Mouse (Mus musculus) liver, embryonic 11.5 days (tissue): ENCODE measurements around the gene Epm2aip1. TPM values are rescaled to one million over a fixed set of nuclear protein-coding genes. Genes with fewer than 3 reads are reported as not detected.

Experiments
- ATAC-seq: fragments of 200-750 bp; cut with Nextera tagmentation; replicated peaks from 2 replicates; pipeline ENCODE4 v1.8.0; 2017; ENCODE audit warnings: moderate number of reproducible peaks, mild to moderate bottlenecking, moderate TSS enrichment, moderate library complexity; ENCODE audit not compliant: low FRiP score
- DNase-seq: peaks from one replicate; pipeline ENCODE4 v3.0.0-alpha.2; 2017; ENCODE audit warnings: low spot score
- H3K27ac ChIP-seq: fragments of 300-500 bp; sonication (generic); 2 replicates; pipeline ENCODE4 v1.5.1; 2014; ENCODE audit warnings: mild to moderate bottlenecking, low read depth, low read length, control low read depth
- H3K27me3 ChIP-seq: fragments of 300-500 bp; sonication (generic); replicated peaks from 2 replicates; pipeline ENCODE4 v1.6.1; 2014; ENCODE audit warnings: low read length, mixed read lengths; ENCODE audit not compliant: control insufficient read depth, insufficient read depth
- H3K36me3 ChIP-seq: fragments of 300-500 bp; sonication (generic); 2 replicates; pipeline ENCODE4 v1.6.1; 2014; ENCODE audit warnings: mild to moderate bottlenecking, low read length, moderate library complexity, mixed read lengths; ENCODE audit not compliant: control insufficient read depth, insufficient read depth
- H3K4me1 ChIP-seq: fragments of 300-500 bp; sonication (generic); replicated peaks from 2 replicates; pipeline ENCODE4 v1.6.1; 2014; ENCODE audit warnings: low read length, mixed read lengths; ENCODE audit not compliant: control insufficient read depth, insufficient read depth
- H3K4me2 ChIP-seq: fragments of 300-500 bp; sonication (generic); 2 replicates; pipeline ENCODE4 v1.6.1; 2014; ENCODE audit warnings: mild to moderate bottlenecking, control low read depth, moderate library complexity
- H3K4me3 ChIP-seq: fragments of 300-500 bp; sonication (generic); 2 replicates; pipeline ENCODE4 v1.5.1; 2014; ENCODE audit warnings: low read depth, low read length, control low read depth
- H3K9ac ChIP-seq: fragments of 300-500 bp; sonication (generic); 2 replicates; pipeline ENCODE4 v1.6.1; 2014; ENCODE audit warnings: low read depth, low read length, control low read depth
- H3K9me3 ChIP-seq: fragments of 300-500 bp; sonication (generic); 2 replicates; pipeline ENCODE4 v1.6.1; 2016; ENCODE audit warnings: low read length, inconsistent platforms, mixed read lengths; ENCODE audit not compliant: control insufficient read depth
- WGBS: fragments of 180-500 bp; shearing (Covaris S2); extraction: QIAGEN DNeasy Blood & Tissue Kit; methylation state at CpG from one replicate; pipeline ENCODE4 v1.1.7; 2014; 5-methylcytosine and 5-hydroxymethylcytosine counted together
- polyA plus RNA-seq: library from polyadenylated mRNA; unstranded; fragments of >200 nt; fragmentation: Nextera tagmentation; extraction: Ambion mirVana; gene quantifications from 2 replicates; pipeline ENCODE4 v1.2.1, GENCODE M21; 2014

Epm2aip1 gene
- polyA plus RNA-seq, 1 experiment from 2014 or later, result 21.7 TPM

DNA sequence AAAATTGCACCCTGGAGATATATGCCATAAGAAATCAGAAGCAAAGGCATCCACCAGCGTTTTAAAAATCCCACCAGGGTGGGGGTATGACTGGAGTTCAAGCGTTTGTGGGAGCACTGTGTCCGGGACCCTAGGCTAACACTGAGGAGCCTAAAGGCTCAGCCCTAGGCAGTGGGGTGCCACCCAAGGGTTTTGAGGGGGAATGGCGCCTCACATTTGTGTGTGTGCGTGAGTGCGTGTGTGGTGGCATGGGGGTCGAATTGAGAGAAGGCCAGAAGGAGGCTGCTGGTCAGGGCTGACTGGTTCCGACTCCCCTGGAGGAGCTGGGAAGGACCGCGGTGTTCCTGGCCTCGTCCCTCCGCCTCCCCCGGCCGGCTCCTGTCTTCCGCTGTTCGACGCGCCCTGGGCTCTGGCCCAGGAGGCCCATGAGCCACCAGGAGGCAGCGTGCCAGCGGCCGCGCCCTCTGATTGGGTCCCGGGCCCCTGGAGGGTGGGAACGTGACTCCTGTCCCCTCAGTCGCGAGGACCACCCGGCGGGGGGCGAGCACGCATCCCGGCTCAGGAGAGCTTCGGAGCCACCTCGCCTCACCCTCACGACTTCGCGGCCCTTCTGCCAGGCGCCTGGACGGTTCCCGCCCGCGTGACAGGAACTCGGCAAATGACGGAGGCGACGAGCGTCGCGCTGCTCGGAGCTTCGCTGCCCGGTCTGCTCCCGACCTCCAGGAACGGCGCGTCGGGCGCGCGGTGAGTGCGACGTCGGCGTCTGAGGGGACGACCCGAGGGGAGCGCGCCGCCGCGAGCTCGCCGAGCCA lies 39.5 kb downstream of the Epm2aip1 start, which contains the start of gene Trank1:
Trank1 (plus strand) TSS at position 709 of the 812 bp plus-strand sequence.
- 0 out of 2 replicates have a peak within 1 kb of the TSS, but pooled peaks have one; percentile 30 for H3K9ac ChIP-seq
- H3K4me3 ChIP-seq, result peak within 1 kb of the TSS; percentile 49
- H3K27me3 ChIP-seq, result peaks cover 60% of the 10 kb centered on the region
- no peak within 1 kb of the TSS for H3K27ac ChIP-seq
- DNase-seq, result peak; percentile 34
- H3K4me2 ChIP-seq, result peak within 1 kb of the TSS; percentile 68
- H3K36me3 ChIP-seq, result no peaks in the 10 kb centered on the region
- H3K4me1 ChIP-seq, result peaks cover 10% of the 10 kb centered on the region; the same call in 1 of the 2 replicates
- 13% methylated on average over 66 of the region's 72 CpGs for WGBS
- no peaks in the 10 kb centered on the region for H3K9me3 ChIP-seq
- ATAC-seq, result no peak

GRCm38 (mm10) chr9:111311843-111312441 lies 40.2 kb downstream of the Epm2aip1 start:
- peak overlapping the region; percentile 49 for H3K4me3 ChIP-seq
- no peaks in the 10 kb centered on the region for H3K36me3 ChIP-seq
- ATAC-seq (no peak), DNase-seq (no peak)
- H3K9ac ChIP-seq, result 0 out of 2 replicates have a peak overlapping the region, but pooled peaks have one; percentile 30
- H3K27me3 ChIP-seq, result peaks cover 60% of the 10 kb centered on the region
- peaks cover 10% of the 10 kb centered on the region; the same call in 1 of the 2 replicates for H3K4me1 ChIP-seq
- peak overlapping the region; percentile 68 for H3K4me2 ChIP-seq
- 4% methylated on average over 90 of the region's 98 CpGs for WGBS
- no peak overlapping the region for H3K27ac ChIP-seq
- H3K9me3 ChIP-seq, result no peaks in the 10 kb centered on the region

GRCm38 (mm10) chr9:111312442-111313141 lies 40.9 kb downstream of the Epm2aip1 start:
- DNase-seq (peak; percentile 41), ATAC-seq (no peak; the same call in 1 of the 2 replicates)
- WGBS, result 2% methylated on average over 42 of the region's 59 CpGs
- peak overlapping the region; percentile 68 for H3K4me2 ChIP-seq
- H3K4me3 ChIP-seq, result peak overlapping the region; percentile 49
- no peak overlapping the region for H3K9ac ChIP-seq
- H3K4me1 ChIP-seq, result peaks cover 10% of the 10 kb centered on the region; the same call in 1 of the 2 replicates
- no peak overlapping the region for H3K27ac ChIP-seq
- no peaks in the 10 kb centered on the region for H3K9me3 ChIP-seq
- peaks cover 60% of the 10 kb centered on the region for H3K27me3 ChIP-seq
- no peaks in the 10 kb centered on the region for H3K36me3 ChIP-seq

DNA sequence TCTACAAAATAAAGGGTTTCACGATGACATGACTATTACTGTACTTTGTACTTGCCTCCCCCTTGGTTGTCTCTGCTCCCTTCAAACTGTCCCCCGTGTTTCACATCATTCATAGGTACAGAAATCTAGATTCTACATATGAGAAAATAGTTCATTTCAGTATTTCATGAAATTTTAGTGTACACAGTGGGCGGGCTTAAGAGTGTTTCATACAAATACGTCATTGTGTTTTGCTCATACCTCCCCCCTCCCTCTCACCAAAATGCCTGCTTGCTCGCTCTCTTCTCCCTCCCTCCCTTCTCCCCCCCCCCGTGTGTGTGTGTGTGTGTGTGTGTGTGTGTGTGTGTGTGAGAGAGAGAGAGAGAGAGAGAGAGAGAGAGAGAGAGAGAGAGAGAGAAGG lies 41.6 kb downstream of the Epm2aip1 start:
- Histone ChIP-seq H3K4me1 (peaks cover 10% of the 10 kb centered on the region; the same call in 1 of the 2 replicates), H3K36me3 (no peaks in the 10 kb centered on the region), H3K9me3 (no peaks in the 10 kb centered on the region), H3K27ac (no peak overlapping the region), H3K9ac (no peak overlapping the region), H3K4me2 (no peak overlapping the region), H3K4me3 (no peak overlapping the region), H3K27me3 (peaks cover 60% of the 10 kb centered on the region)
- ATAC-seq (no peak), DNase-seq (no peak)
- WGBS, result 22% methylated on average over 6 of the region's 6 CpGs

DNA sequence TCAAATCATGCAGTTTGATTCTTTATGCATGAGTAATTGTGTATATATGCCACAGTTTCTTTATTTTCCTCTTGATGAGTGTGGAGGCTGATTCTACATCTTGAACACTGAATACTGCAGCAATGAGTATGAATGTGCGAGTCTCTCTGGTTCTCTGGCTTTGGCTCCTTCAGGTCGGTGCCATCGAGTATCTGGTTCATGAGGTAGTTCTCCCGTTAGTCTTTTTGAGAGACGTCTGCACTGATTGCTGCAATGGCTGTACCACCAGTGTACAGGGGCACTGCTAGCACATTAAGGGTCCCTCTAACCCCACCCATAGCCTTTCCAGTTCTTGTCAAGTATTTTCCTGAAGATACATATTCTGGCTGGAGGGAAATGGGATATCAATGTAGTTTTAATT lies 42.1 kb downstream of the Epm2aip1 start:
- Histone ChIP-seq H3K4me3 (no peak overlapping the region), H3K36me3 (no peaks in the 10 kb centered on the region), H3K4me1 (peaks cover 10% of the 10 kb centered on the region; the same call in 1 of the 2 replicates), H3K27me3 (peaks cover 58% of the 10 kb centered on the region), H3K9me3 (no peaks in the 10 kb centered on the region), H3K4me2 (no peak overlapping the region), H3K9ac (no peak overlapping the region), H3K27ac (no peak overlapping the region)
- DNase-seq (no peak), ATAC-seq (no peak)
- WGBS, result 24% methylated on average over 5 of the region's 5 CpGs

DNA sequence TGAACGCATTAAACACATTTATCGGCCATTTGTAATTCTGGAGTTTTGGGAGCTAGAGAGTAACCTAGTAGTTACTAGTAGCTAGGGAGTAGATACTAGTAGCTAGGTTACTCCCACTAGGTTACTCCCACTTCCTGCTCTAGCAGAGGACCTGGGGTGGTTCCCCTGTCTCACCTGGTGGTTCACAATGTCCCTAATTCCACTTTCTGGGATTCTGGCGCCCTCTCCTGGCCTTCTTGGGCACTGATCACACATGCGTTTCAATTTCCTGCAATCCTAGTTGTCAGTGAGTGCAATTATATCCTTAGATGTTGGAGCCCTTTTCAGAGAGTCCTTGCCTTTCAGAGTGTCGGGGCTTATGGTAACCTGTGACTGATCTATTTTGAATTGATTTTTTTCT lies 42.5 kb downstream of the Epm2aip1 start:
- H3K9me3 ChIP-seq, result no peaks in the 10 kb centered on the region
- no peak overlapping the region for H3K27ac ChIP-seq
- DNase-seq, result peak; percentile 37
- no peak overlapping the region for H3K9ac ChIP-seq
- ATAC-seq, result no peak
- H3K4me3 ChIP-seq, result no peak overlapping the region
- H3K4me2 ChIP-seq, result no peak overlapping the region
- H3K36me3 ChIP-seq, result no peaks in the 10 kb centered on the region
- WGBS, result 36% methylated on average over 5 of the region's 5 CpGs
- H3K4me1 ChIP-seq, result peaks cover 10% of the 10 kb centered on the region; the same call in 1 of the 2 replicates
- H3K27me3 ChIP-seq, result peaks cover 54% of the 10 kb centered on the region

- no peak for ATAC-seq
- Histone ChIP-seq H3K4me2 (no peak overlapping the region), H3K9me3 (no peaks in the 10 kb centered on the region), H3K36me3 (no peaks in the 10 kb centered on the region), H3K27ac (no peak overlapping the region), H3K4me1 (no peaks in the 10 kb centered on the region), H3K4me3 (no peak overlapping the region), H3K27me3 (no peaks in the 10 kb centered on the region), H3K9ac (no peak overlapping the region)
- WGBS, result 67% methylated on average over 4 of the region's 4 CpGs
- DNase-seq, result no peak
Measured at GRCm38 (mm10) chr9:111320912-111321311, 49.2 kb downstream of the Epm2aip1 start.

- Histone ChIP-seq H3K4me1 (no peaks in the 10 kb centered on the region), H3K27me3 (no peaks in the 10 kb centered on the region), H3K36me3 (no peaks in the 10 kb centered on the region), H3K9ac (no peak overlapping the region), H3K27ac (no peak overlapping the region), H3K4me3 (no peak overlapping the region), H3K4me2 (no peak overlapping the region), H3K9me3 (no peaks in the 10 kb centered on the region)
- ATAC-seq, result no peak
- DNase-seq, result no peak
- WGBS, result 73% methylated on average over 2 of the region's 2 CpGs
Measured at GRCm38 (mm10) chr9:111324881-111325280, 53.2 kb downstream of the Epm2aip1 start.
